Mouse (Mus musculus) embryo, embryonic 10 days (tissue): ENCODE measurements around the gene 4930518I15Rik.
"Not testable (repeated sequence)": the region's sequence is repeated elsewhere in the genome, so short reads cannot be mapped to it uniquely, and the experiment has no call there.

Experiments used
- DNase-seq: peaks from one replicate; pipeline ENCODE4 v3.0.0-alpha.2; 2015; ENCODE audit warnings: low spot score

The 4930518I15Rik gene

DNA sequence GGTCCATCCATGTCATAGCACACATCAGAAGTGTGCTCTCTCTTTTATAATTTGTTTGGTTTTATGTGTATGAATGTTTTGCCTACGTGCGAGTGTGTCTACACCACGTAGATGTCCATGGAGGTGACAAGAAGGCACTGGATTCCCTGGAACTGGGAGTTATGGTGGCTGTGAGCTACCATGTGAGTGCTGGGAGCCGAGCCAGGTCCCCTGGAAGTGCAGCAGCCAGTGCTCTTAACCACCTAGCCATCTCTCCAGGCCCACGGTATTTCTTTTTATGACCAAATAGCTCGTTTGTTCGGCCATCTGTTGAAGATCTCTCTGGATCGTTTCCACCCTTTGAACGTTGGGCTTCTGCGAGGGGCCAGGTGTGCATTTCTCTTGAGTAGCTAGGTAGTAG lies 14.4 kb downstream of the 4930518I15Rik start:
- DNase-seq = no peak

DNA sequence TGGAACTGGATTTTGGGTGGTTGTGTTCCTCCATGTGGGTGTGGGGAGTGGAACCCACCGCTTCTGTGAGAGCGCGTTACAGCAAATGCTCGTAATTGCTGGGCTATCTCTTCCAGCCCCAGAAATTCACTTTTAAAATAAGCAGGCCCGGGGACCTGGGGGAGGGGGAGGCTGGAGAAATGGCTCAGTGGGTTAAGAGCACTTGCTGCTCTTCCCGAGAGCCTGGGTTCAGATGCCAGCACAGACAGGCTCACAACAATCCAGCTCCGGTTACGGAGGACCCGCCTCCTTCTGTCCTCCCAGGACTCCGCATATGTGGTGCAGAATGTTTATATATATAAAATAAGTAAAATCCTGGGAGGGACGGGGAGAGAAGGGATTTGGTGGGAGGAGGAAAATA lies 15.0 kb downstream of the 4930518I15Rik start:
- peak; percentile 58 for DNase-seq

DNA sequence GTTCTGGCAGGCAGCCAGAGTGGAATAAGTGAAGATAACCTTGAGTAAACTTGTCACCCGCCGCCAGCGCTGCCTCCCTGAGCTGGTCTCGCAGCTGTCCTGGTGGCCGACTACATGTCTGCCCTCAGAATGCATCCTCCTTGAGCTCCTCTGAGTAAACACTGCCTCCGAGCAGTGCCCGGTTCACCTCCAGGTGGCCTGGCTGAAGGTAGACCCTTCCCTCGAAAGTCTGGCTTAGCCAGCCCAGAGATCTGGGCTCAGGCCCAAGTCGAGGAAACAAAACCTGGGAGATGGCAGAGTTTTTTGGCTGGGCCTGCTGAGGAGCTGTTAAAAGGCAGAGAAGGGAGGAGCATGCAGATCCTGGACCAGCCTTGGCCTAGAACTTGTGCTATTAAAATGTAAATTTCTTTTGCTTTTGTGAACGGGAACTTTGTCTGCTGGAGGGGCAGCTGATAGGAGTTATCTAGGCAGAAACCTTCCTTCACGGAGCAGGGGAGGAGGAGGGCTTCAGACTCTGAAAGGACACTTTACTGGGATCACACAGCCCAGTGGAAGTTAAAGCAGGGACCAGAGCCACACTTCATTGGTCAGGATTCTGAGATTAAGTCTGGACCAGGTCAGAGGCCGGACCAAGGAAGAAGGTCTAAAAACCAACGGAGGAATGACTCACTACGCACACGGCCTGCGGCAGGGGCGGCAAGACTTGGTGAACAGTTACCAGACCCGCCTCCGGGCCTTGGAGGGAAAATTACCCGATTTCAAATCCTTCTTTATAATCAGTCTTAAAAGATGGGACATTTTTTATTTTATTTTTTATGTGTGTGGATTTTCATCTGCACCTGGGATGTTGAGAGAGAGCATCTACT lies 15.7 kb downstream of the 4930518I15Rik start:
- peak; percentile 62 for DNase-seq

DNA sequence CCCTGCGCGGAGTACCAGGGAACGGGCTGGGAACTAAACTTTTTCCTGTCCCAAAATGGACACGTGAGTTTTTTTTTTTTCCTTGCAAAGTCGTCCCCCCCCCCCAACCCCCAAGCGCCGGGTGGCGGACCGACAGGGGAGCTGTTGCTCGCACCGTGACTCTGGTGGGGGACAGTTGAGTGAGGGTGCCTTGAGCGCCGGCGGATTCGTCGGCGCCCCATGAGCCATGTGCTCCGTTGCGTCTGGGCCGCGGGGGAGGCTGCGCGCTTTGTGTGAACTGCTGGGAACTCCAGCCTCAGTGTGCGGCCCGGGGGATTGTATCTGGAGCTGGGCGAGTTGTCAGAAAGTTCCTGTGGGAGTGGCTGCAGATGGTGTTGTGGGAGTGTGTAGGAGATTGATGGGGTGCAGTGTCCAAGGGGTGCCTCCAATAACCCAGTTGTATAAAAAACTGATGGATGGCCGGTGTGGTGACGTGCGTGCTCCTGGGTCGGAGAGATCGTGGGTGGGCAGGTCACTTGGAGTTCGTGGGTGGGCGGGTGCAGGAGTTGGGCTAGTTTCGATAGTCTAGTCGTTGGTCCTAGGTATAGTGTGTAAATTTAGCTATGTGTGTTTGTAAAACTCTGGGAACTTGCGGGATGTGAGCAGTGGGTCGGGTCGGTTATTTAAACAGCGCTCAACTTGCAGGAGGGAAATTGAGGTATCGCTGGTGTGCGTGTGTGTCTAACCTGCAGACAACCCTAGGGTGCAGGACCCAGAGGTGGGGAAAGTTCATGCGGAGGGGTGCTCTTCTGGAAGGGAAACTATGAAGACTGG lies 16.5 kb downstream of the 4930518I15Rik start:
- peak; percentile 78 for DNase-seq

DNA sequence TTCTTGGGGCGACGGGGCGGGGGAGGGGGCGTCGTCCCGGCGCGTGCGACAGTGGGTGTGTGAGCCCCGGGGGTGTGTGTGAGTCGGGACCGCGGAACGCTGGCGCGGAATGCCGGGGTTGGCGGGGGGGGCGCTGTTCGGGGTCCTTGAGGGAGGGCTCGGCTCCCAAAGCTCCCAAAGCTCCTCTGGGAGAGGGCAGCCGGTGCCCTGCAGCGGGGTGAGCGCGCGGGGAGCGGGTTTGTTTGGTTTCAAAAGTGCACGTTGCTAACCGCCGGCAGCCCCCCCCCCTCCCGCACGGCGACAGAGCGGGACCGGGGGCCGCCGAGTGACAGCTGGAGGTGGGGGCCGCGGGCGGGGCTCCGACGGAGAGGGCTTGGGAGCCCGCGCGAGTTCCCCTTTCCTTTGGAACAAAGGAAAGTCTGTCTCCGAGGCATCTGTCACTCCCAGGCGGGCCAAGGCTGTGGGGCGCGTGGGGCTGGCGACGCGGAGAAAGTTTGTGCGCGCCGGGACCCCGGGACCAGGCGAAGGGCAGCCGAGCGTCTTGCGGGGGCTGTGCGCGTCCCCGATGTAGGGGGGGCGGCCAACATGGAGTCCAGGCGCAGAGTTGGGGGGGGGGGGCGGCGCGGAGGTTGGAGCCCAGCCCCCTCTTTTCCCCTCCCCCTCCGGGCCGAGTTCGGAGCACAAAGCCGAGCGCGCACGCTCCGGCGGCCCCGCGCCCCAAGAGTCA lies 17.3 kb downstream of the 4930518I15Rik start:
- peak; percentile 67 for DNase-seq

DNA sequence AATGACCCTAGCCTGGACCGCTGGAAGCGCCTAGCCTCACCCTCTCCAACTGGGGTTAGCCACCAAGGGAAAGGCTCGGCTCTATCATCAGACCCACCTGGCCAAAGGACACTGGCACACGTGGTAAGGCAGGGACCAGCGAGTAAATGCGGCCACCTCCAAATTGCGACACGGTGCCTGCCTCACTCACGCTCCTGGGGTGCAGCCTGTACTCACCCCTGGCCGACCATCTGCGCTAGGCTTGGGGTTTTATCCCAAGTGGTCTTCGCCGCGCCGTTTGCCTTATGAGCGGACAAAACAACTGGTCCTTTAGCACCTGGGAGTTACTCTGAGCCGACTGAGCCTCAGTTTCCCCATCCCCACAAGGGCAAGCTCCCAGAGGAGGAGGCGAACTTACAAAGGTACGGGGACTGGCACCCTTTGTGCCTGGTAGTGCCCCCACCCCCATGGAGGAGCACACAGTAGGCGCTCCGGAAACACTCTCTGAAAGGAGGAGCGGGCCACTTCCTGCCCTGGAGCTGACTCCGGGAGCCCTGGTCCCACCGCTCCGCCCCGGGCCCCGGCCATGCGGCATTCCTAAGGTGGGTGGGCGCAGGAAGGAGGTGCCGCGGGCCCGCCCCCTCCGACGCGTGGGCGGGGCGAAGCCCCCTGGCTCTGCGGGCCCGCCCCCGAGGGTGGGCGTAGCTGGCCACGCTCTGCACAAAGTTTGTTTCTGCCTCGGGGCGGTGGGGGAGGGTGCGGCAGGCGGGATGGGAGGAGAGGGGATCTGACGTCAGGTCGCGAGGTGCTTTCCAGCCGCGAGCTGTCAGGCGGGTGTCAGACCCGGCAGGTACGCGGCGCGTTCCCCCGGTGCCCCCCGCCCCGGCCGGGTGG lies 18.2 kb downstream of the 4930518I15Rik start, which contains the start of gene Tgif2:
Tgif2 (plus strand) TSS at position 689 of the 873 bp plus-strand sequence.
- DNase-seq = peak; percentile 92

DNA sequence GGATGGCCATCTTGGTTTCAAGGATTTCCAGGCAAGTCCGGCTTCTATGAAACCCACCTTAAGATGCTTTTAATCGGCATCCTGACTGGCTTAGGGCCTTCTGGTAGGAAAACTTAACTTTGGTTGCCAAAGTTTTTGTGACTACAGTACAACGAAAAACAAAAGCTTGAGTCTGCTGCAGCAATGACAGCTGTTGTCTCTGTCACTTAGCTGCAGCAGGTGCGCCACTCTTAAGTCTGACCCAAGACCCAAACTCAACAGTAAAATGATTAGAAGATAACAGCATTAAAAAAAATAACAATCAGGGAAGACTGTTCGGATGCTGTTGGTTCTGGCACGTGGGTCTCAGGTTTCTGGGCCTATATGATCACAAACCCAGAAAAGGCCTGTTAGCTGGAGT lies 18.9 kb downstream of the 4930518I15Rik start:
- DNase-seq = no peak

DNA sequence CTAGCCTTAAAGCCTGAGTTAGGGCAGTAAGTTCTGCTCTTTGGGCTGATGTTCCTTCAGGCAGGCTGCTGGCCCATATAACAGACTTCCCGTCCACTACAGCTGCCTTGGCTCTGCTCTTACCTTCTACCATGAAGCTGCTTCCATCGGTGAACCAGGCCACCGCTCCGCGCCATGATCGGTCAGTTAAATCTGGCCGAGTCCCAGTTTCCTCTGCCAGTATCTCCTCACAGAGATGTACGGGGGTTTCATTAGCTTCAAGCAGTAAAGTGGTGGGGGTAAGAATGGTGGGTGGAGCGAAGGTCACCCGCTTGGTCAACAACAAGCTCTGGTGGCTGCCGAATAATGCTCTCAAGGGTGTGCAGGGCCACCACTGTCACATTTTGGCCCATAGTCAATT lies 23.4 kb downstream of the 4930518I15Rik start:
- no peak for DNase-seq

DNA sequence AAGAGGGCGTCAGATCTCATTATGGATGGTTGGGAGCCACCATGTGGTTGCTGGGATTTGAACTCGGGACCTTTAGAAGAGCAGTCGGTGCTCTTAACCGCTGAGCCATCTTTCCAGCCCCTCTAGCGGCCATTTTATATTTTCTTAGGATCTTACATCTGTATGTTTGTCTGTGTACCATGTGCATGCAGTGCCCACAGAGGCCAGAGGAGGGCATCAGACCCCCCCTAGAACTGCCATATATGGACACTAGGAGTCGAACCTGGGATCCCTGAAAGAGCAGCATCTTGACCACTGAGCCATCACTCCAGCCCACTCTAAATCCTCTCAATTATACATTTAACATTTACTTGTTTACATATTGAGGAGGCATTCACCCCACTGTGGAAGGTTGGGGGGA lies 32.6 kb downstream of the 4930518I15Rik start:
- not testable (repeated sequence) for DNase-seq

DNA sequence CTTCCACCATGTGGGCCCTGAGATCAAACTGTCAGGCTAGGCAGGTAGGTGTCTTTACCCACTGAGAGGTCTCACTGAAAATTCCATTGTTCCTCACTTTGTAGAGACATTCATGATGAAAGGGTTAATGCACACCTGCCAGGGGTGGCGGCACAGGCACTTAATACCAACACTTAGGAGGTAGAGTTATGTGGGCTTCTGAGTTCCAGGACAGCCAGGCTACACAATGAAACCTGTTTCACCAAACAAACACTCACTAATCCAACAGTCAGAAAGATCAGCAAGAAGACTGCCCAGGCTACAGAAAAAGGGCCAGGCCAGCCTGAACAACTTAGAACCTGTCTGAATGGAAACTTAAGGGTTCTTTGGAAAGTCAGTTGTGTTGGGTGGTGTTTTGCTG lies 41.6 kb downstream of the 4930518I15Rik start:
- no peak for DNase-seq

DNA sequence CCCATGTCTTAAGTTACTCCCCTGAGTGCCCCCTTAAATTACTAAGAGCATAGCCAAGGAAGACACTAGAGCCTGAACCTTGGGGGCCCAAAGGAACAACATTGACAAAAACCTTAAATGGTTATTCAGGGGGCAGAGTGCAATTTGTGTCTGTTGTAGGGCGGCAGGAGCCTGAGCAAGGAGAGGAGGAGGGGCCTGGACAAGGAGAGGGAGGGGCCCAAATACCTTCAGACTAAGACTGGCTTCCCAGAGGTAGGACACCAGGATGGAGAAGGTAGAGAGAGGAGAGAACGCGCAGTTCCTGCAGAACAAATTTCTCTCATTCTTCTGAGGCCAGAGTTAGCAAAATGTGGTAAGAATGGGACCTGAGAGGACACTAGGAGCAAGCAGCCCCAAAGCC lies 42.3 kb downstream of the 4930518I15Rik start:
- no peak for DNase-seq

DNA sequence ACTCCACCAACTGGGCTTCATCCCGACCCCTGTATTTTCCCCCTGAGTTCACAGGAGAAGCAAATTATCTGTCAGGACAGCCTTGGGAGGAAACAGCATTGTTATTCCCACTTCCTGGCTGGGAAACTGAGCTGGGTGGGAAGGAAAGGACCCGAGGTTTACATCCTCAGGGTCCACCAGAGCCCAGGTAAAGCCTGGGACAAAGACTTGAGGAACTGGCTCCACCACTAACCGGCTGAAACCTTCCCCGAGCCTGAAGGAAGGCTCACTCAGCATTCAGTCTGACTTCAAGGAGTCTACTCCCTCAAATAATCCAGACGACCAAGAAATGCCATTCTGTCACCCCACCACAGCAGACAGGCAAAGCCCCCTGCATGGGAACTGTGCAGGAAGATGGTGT lies 42.9 kb downstream of the 4930518I15Rik start:
- DNase-seq = peak; percentile 10

DNA sequence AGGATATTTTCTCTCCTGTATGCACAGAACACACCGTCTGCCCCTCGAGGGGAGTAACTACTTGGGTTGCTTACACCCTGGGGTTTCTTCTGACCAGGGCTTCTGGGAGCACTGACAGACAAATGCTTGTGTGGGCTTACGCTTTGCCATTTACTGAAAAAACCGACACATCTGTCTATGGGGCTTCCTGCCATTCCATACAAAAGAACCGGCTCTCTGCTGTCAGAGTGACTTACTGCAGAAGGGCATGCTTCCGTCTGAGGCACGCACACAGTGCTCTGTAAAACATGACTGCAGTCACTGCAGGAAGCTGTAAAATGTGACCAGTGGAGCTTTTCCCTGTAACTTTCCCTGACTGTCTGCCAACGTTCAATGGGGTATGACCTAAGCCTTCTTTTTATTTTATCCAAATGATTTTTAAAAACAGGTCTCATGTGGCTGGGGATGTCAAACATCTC lies 43.4 kb downstream of the 4930518I15Rik start:
- peak; percentile 63 for DNase-seq

DNA sequence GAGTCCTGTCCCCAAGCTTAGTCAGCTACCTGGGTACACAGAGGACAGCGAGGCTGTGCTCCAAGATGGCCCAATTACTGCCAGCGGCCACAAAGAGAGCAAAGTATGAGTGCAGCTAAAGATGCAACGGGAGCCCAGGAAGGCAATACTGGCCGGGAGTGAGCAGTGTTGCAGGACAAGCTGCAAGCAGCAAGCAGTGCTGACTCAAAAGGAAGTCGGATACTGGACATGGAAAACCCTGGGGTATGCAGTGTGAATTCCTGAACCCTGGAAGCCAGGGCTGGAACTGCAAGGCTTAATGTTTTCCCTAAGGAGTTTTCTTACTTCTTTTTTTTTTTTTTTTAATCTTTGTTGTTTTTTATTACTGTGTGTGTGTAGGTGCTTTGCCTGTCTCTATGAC lies 46.2 kb downstream of the 4930518I15Rik start:
- no peak for DNase-seq

DNA sequence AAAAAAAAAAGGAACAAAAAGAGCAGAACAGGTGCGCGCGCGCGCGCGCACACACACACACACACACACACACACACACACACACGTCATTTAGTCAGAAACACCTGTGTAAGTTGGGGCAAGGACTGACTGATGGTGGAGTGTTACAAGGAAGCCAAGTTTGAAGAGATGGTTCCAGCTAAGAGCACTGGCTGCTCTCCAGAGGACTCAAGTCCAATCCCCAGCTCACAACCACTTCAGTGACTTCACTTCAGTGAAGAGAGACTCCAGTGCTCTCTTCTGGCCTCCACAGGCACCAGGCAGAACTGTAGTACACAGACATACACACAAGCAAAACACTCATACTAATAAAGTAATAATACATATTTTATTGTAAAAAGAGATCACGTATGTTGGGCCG lies 47.0 kb downstream of the 4930518I15Rik start:
- DNase-seq = no peak

DNA sequence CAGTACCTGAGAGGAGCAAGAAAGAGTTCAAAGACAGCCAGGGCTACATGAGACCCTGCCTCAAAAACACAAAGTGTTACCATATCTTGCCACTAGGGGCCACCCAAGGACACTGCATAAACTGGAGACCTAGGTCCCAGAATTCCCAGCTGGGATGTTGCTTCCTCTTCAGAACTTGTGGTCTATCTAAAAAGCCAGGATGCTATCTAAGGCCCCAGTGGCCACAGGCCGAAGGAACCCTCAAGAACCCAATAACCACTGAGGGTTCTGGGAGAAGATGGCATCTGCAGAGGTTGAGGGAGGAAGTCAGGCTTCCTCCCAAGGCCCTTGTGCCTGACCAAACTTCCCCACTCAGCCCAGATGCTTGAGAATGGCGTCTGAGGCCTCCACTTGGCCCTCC lies 48.2 kb downstream of the 4930518I15Rik start:
- peak; percentile 88 for DNase-seq

DNA sequence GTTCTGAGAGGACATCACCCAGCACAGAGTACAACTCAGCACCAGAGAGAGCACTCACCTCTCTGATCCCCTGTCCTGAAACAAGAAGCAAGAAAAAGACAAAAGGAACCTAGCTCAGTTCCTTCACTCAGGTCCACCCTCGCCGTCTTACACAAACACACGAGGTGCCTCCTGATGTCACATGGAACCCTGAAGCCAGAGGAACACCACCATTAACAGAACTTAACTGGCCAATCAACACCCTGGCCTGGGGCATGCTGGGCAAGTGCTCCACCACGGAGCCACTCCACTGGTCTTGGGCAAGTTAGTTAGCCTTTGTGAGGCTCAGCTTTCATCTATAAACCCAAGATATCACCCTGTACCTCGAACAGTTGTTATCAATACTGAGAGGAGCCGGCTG lies 50.9 kb downstream of the 4930518I15Rik start:
- DNase-seq = no peak
